Mouse (Mus musculus) liver, adult 2 months (tissue): ENCODE data around the gene Rnf216.

Experiments
- CTCF ChIP-seq: fragments of 200-500 bp; IDR thresholded peaks from 2 replicates; pipeline ENCODE4 v1.5.1; 2011; ENCODE audit warnings: low read depth, low read length, control low read depth
- POLR2A ChIP-seq: fragments of 200-500 bp; IDR thresholded peaks from 2 replicates; pipeline ENCODE4 v1.6.1; 2011; ENCODE audit warnings: low read length, control low read depth; ENCODE audit not compliant: insufficient read depth; ENCODE audit errors: extremely low read depth

DNA sequence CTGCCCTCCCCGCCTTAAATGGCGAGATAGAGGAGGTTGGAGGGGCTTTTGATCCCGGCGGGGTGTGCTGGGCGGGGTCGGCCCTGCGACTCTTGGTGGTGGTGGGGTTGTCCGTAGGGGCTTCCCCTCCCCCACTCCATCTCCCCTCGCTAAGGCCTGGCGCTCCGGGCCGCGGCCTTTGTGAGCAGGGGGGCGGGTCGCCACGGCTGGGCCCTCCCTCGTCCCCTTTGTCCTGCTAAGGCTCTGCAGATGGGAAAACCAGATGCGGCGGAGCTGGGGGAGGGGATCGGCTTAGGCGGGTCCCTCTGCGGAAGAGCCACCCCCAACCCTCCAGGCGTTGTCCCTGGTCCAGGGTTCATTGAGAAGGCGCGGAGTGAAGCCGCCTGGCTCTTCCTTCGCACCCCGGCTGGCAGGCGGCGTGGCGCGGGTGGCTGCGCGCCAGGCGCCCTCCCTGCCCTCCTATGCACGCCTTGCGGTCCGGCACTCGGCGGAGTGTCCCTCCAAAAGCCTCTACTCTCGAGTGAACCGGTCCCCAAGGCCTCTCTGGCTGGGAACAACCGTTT is 150.8 kb downstream of the Rnf216 start:
- TF ChIP-seq CTCF: no peak
- TF ChIP-seq POLR2A: no peak
